Mouse (Mus musculus) effector memory CD4-positive, alpha-beta T cell, adult 5 months (primary cell): Measurements from ENCODE around the gene Cnih1. TPM values are rescaled to one million over a fixed set of nuclear protein-coding genes. Genes with fewer than 3 reads are reported as not detected.

ENCODE experiments used
- polyA plus RNA-seq: library from polyadenylated mRNA; unstranded; fragments of 100-300 nt; shearing (Covaris generic); gene quantifications from one replicate; pipeline ENCODE4 v1.2.1, GENCODE M21; 2017

Gene Cnih1
- polyA plus RNA-seq = 54.3 TPM

GRCm38 (mm10) chr14:46787787-46788504 is at the start of gene Cnih1:
Cnih1 (minus strand) TSS chr14:46788411.

GRCm38 (mm10) chr14:46831837-46832333 is 43.7 kb upstream of the Cnih1 start, which contains the start of gene Cgrrf1:
Cgrrf1 (plus strand) TSS chr14:46832125.

GRCm38 (mm10) chr14:46821873-46822716 is 33.9 kb upstream of the Cnih1 start, which contains the start of gene Gmfb:
Gmfb (minus strand) TSS chr14:46822242.

GRCm38 (mm10) chr14:46760355-46761029 is 27.7 kb downstream of the Cnih1 start, which contains the start of gene Cdkn3:
Cdkn3 (plus strand) TSS chr14:46760541.

Other genes starting within 250 kb of the Cnih1 start
- 0.55 TPM for gene Cdkn3, start 27.9 kb downstream of the Cnih1 start, polyA plus RNA-seq
- gene Gmfb, start 33.8 kb upstream of the Cnih1 start, polyA plus RNA-seq = 86.6 TPM
- 15.2 TPM for gene Cgrrf1, start 43.7 kb upstream of the Cnih1 start, polyA plus RNA-seq
- gene Samd4, start 94.4 kb upstream of the Cnih1 start, polyA plus RNA-seq = not detected